Mouse (Mus musculus): ENCODE measurements at regions not wholly inside any gene's neighbourhood (a gene's known extent, or its start where the extent isn't known, plus 50 kb on each side); places are given as distances from the start of the nearest gene placed in this dataset.

DNA sequence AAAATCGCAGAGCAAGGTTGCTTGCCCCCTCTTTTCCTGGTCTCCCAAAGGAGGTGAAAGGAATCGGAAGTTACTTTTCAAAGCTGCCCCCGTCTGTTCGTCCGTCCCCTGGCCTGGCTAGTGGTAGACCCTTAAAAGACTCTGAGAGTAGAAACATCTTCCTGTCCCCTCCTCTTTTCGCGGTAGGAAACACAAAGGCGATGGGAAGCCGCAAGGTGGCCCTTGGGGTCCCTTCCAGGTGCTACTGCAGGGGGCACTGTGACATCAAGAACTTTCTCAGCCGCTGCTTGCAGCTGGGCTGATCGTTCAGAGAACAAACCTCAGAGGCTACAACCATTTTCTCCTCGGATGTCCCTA, 316.8 kb downstream of the Med13l start:
- no peak overlapping the region for H3K9ac ChIP-seq (ENCODE audit: control insufficient read depth, low read depth, low read length, poor library complexity, severe bottlenecking)
- H3K79me2 ChIP-seq (ENCODE audit: control insufficient read depth, insufficient read depth, low read length, poor library complexity) = no peaks in the 10 kb centered on the region
- no peaks in the 10 kb centered on the region for H3K27me3 ChIP-seq (ENCODE audit: control insufficient read depth in 1 of 2, insufficient read depth in 2 of 2, low read length in 2 of 2)
- no peak overlapping the region for H3K4me3 ChIP-seq (ENCODE audit: control insufficient read depth in 1 of 2, insufficient read depth in 1 of 2, low read depth in 2 of 2, low read length in 2 of 2)
- DNase-seq (ENCODE audit: low read depth, low spot score) = no peak
- no peak overlapping the region for H3K27ac ChIP-seq (ENCODE audit: control insufficient read depth, low read depth, low read length)
- no peaks in the 10 kb centered on the region for H3K36me3 ChIP-seq (ENCODE audit: control insufficient read depth in 1 of 2, insufficient read depth in 2 of 2, low read length in 2 of 2)
- H3K4me1 ChIP-seq (ENCODE audit: control insufficient read depth in 1 of 2, insufficient read depth in 2 of 2, low read length in 2 of 2) = no peaks in the 10 kb centered on the region
- TF ChIP-seq CTCF (IDR thresholded peaks at IDR 0.05 in 2 of 3, conservative IDR thresholded peaks at IDR 0.05 in 1 of 3; ENCODE audit: control insufficient read depth in 1 of 3, insufficient read depth in 1 of 3, low read depth in 2 of 3, low read length in 3 of 3, poor library complexity in 1 of 3, severe bottlenecking in 1 of 3) = no peak
- TF ChIP-seq RCOR1 (IDR thresholded peaks at IDR 0.05; ENCODE audit: low read depth, low read length) = no peak
- TF ChIP-seq POLR2AphosphoS5 (IDR thresholded peaks at IDR 0.05; ENCODE audit: borderline replicate concordance, low read depth, low read length) = no peak
- no peak for TF ChIP-seq KAT2A (conservative IDR thresholded peaks at IDR 0.05; ENCODE audit: low read depth, low read length)
- no peak for TF ChIP-seq POLR2A (IDR thresholded peaks at IDR 0.05; ENCODE audit: control insufficient read depth in 1 of 2, insufficient read depth in 1 of 2, low read depth in 1 of 2, low read length in 2 of 2, poor library complexity in 1 of 2)
- no peak for TF ChIP-seq CHD2 (IDR thresholded peaks at IDR 0.05; ENCODE audit: low read length)
- no peak for TF ChIP-seq ETS1 (IDR thresholded peaks at IDR 0.05; ENCODE audit: low read depth, low read length)
- no peak for TF ChIP-seq MXI1 (IDR thresholded peaks at IDR 0.05; ENCODE audit: low read depth, low read length)
- TF ChIP-seq NRF1 (IDR thresholded peaks at IDR 0.05; ENCODE audit: insufficient read depth, low read depth, low read length, poor library complexity, severe bottlenecking) = no peak
- TF ChIP-seq USF2 (IDR thresholded peaks at IDR 0.05; ENCODE audit: borderline replicate concordance in 1 of 2, insufficient read depth in 1 of 2, low read depth in 1 of 2, low read length in 2 of 2) = no peak
- TF ChIP-seq UBTF (IDR thresholded peaks at IDR 0.05; ENCODE audit: borderline replicate concordance, insufficient read depth, low read depth, low read length) = no peak
- no peaks in the 10 kb centered on the region for H3K9me3 ChIP-seq (replicated peaks; ENCODE audit: insufficient read depth, low read length)

- no peaks in the 10 kb centered on the region for H3K36me3 ChIP-seq (ENCODE audit: control insufficient read depth in 1 of 2, insufficient read depth in 2 of 2, low read length in 2 of 2)
- H3K79me2 ChIP-seq (ENCODE audit: control insufficient read depth, insufficient read depth, low read length, poor library complexity) = no peaks in the 10 kb centered on the region
- H3K9me3 ChIP-seq (replicated peaks; ENCODE audit: insufficient read depth, low read length) = no peaks in the 10 kb centered on the region
- TF ChIP-seq POLR2AphosphoS5 (IDR thresholded peaks at IDR 0.05; ENCODE audit: borderline replicate concordance, low read depth, low read length) (no peak), TBP (IDR thresholded peaks at IDR 0.05; ENCODE audit: low read depth, low read length) (no peak), TAL1 (IDR thresholded peaks at IDR 0.05; ENCODE audit: low read length) (no peak), MYB (IDR thresholded peaks at IDR 0.05; ENCODE audit: low read depth, low read length) (no peak), UBTF (IDR thresholded peaks at IDR 0.05; ENCODE audit: borderline replicate concordance, insufficient read depth, low read depth, low read length) (no peak), CHD1 (IDR thresholded peaks at IDR 0.05; ENCODE audit: low read depth, low read length) (no peak), EP300 (IDR thresholded peaks at IDR 0.05; ENCODE audit: low read depth in 1 of 2, low read length in 2 of 2) (no peak), RCOR1 (IDR thresholded peaks at IDR 0.05; ENCODE audit: low read depth, low read length) (no peak), NRF1 (IDR thresholded peaks at IDR 0.05; ENCODE audit: insufficient read depth, low read depth, low read length, poor library complexity, severe bottlenecking) (no peak), GABPA (IDR thresholded peaks at IDR 0.05; ENCODE audit: low read depth, low read length) (no peak), NELFE (IDR thresholded peaks at IDR 0.05; ENCODE audit: low read depth, low read length) (no peak), USF1 (IDR thresholded peaks at IDR 0.05; ENCODE audit: low read depth, low read length) (no peak), MAX (IDR thresholded peaks at IDR 0.05; ENCODE audit: low read length) (no peak), ZKSCAN1 (IDR thresholded peaks at IDR 0.05; ENCODE audit: low read depth, low read length) (no peak)
- no peak overlapping the region for H3K9ac ChIP-seq (ENCODE audit: control insufficient read depth, low read depth, low read length, poor library complexity, severe bottlenecking)
- DNase-seq (ENCODE audit: low read depth, low spot score) = no peak
- no peak overlapping the region for H3K27ac ChIP-seq (ENCODE audit: control insufficient read depth, low read depth, low read length)
- no peaks in the 10 kb centered on the region for H3K4me1 ChIP-seq (ENCODE audit: control insufficient read depth in 1 of 2, insufficient read depth in 2 of 2, low read length in 2 of 2)
- H3K27me3 ChIP-seq (ENCODE audit: control insufficient read depth in 1 of 2, insufficient read depth in 2 of 2, low read length in 2 of 2) = no peaks in the 10 kb centered on the region
- H3K4me3 ChIP-seq (ENCODE audit: control insufficient read depth in 1 of 2, insufficient read depth in 1 of 2, low read depth in 2 of 2, low read length in 2 of 2) = no peak overlapping the region
Observed at GRCm38 (mm10) chr5:118877831-118878230, 317.4 kb downstream of the Med13l start.
